Mouse (Mus musculus) spleen, postnatal 0 days (tissue): Measurements from ENCODE around the gene Tfec. TPM values are rescaled to one million over a fixed set of nuclear protein-coding genes. Genes with fewer than 3 reads are reported as not detected.

ENCODE experiments used
- polyA plus RNA-seq: library from polyadenylated mRNA; unstranded; fragments of >200 nt; fragmentation: Nextera tagmentation; extraction: Ambion mirVana; gene quantifications from 2 replicates; pipeline ENCODE4 v1.2.1, GENCODE M21; 2015

The Tfec gene
- polyA plus RNA-seq, result 4.0 and 5.2 TPM in 2 replicates

GRCm38 (mm10) chr6:16898251-16898862 lies at the start of gene Tfec:
TSS of gene Tfec (minus strand) at chr6:16898441.

Other genes with a start within 250 kb of the Tfec start
- 12.5 and 14.5 TPM in 2 replicates for gene Tes, start 166.7 kb upstream of the Tfec start, polyA plus RNA-seq